Comparison of ENCODE assay signal across 26 mouse cellular contexts in genomic region chr8:29585671-29586070, GRCm38 (mm10).
"Had no signal": no experiment of that assay in that cellular context is flagged by ENCODE, and none has a peak within 500 bp of the region (broad histone marks: within the 10 kb centered on the region; RNA-seq: fewer than 3 reads in every experiment).

No protein-coding gene starts in this region.

- ATAC-seq: hindbrain, postnatal 0 days; intestine, embryonic 16.5 days; liver, embryonic 12.5 days had no signal

- H3K9ac ChIP-seq: heart, embryonic 13.5 days; heart, embryonic 15.5 days; hindbrain, embryonic 13.5 days; hindbrain, embryonic 15.5 days; kidney, embryonic 15.5 days; limb, embryonic 13.5 days; limb, embryonic 15.5 days; liver, embryonic 12.5 days; liver, embryonic 14.5 days had no signal

- DNase-seq: gastrocnemius, postnatal 14 days; gastrocnemius, postnatal 36 days; heart, adult 11 months; heart, adult 2 months; heart, postnatal 14 days; heart, postnatal 36 days; kidney, adult 11 months; kidney, adult 2 months; kidney, adult 9 months; kidney, postnatal 14 days; kidney, postnatal 36 days; layer of hippocampus, adult 9-11 months; layer of hippocampus, postnatal 36 days had no signal

- H3K4me3 ChIP-seq: heart, adult 2 months; heart, embryonic 13.5 days; heart, embryonic 15.5 days; hindbrain, embryonic 13.5 days; hindbrain, embryonic 15.5 days; kidney, embryonic 15.5 days; limb, embryonic 13.5 days; limb, embryonic 15.5 days; liver, embryonic 12.5 days had no signal

- H3K27me3 ChIP-seq: heart, embryonic 13.5 days; heart, embryonic 15.5 days; hindbrain, embryonic 13.5 days; hindbrain, embryonic 15.5 days; kidney, embryonic 15.5 days; limb, embryonic 13.5 days; limb, embryonic 15.5 days; liver, embryonic 12.5 days had no signal

- H3K36me3 ChIP-seq: heart, embryonic 13.5 days; heart, embryonic 15.5 days; hindbrain, embryonic 13.5 days; hindbrain, embryonic 15.5 days; kidney, embryonic 15.5 days; limb, embryonic 13.5 days; limb, embryonic 15.5 days; liver, embryonic 12.5 days had no signal

- H3K4me2 ChIP-seq: heart, embryonic 11.5 days; heart, embryonic 13.5 days; heart, embryonic 15.5 days; hindbrain, embryonic 13.5 days; hindbrain, embryonic 15.5 days; kidney, embryonic 15.5 days; limb, embryonic 13.5 days; limb, embryonic 15.5 days; liver, embryonic 12.5 days had no signal

- H3K27ac ChIP-seq: heart, adult 2 months; heart, embryonic 13.5 days; heart, embryonic 15.5 days; hindbrain, embryonic 13.5 days; hindbrain, embryonic 15.5 days; hindbrain, postnatal 0 days; kidney, embryonic 15.5 days; kidney, postnatal 0 days; limb, embryonic 13.5 days; limb, embryonic 15.5 days; liver, embryonic 12.5 days; liver, embryonic 14.5 days had no signal

- H3K4me1 ChIP-seq: heart, embryonic 13.5 days; heart, embryonic 15.5 days; hindbrain, embryonic 13.5 days; hindbrain, embryonic 15.5 days; kidney, embryonic 15.5 days; limb, embryonic 13.5 days; limb, embryonic 15.5 days; liver, embryonic 12.5 days had no signal

- H3K9me3 ChIP-seq: heart, embryonic 13.5 days; heart, embryonic 15.5 days; hindbrain, embryonic 13.5 days; hindbrain, embryonic 15.5 days; kidney, embryonic 15.5 days; limb, embryonic 13.5 days; limb, embryonic 15.5 days; liver, embryonic 12.5 days had no signal
